In genomic region chr8:85072364-85072929, GRCm38 (mm10) we compare ENCODE assay signal across 8 mouse cellular contexts. TPM values are rescaled to one million over a fixed set of nuclear protein-coding genes. Genes with fewer than 3 reads are reported as not detected.
DNase-seq lines count a peak whose midpoint lies in the region; ATAC-seq lines count a peak whose summit lies in the region.

No protein-coding gene starts in this region.

- intact Hi-C loops in heart, postnatal 25 days (cut with DNase I): loop anchor here (10.0 kb wide), 3 partner anchors 222 to 482 kb away; partner anchors contain the start of genes Dnaja2, Orc6 and Vps35

- no peak for ATAC-seq in embryonic facial prominence, embryonic 15.5 days (ENCODE audit: insufficient number of reproducible peaks, low FRiP score, low TSS enrichment, low read depth)
- ATAC-seq in liver, embryonic 11.5 days (replicated peaks; ENCODE audit: low FRiP score): 0 out of 2 replicates have a peak, but pooled peaks have one; percentile 0

- peaks cover 43% of the 10 kb centered on the region for H3K36me3 ChIP-seq in heart, embryonic 10.5 days
- peaks cover 43% of the 10 kb centered on the region for H3K36me3 ChIP-seq in embryonic facial prominence, embryonic 15.5 days
- H3K36me3 ChIP-seq in liver, embryonic 11.5 days (ENCODE audit: control insufficient read depth, insufficient read depth, low read length): peaks cover 30% of the 10 kb centered on the region

- no peaks in the 10 kb centered on the region for H3K9me3 ChIP-seq in heart, embryonic 10.5 days
- no peaks in the 10 kb centered on the region for H3K9me3 ChIP-seq in embryonic facial prominence, embryonic 15.5 days (replicated peaks)
- H3K9me3 ChIP-seq in liver, embryonic 11.5 days (ENCODE audit: control insufficient read depth, low read length): no peaks in the 10 kb centered on the region

- H3K4me3 ChIP-seq in heart, embryonic 10.5 days: peak overlapping the region; percentile 96
- peak overlapping the region; percentile 98 for H3K4me3 ChIP-seq in embryonic facial prominence, embryonic 15.5 days (replicated peaks)
- H3K4me3 ChIP-seq in liver, embryonic 11.5 days (ENCODE audit: low read depth, low read length): peak overlapping the region; percentile 70

- no peaks in the 10 kb centered on the region for H3K27me3 ChIP-seq in heart, embryonic 10.5 days (ENCODE audit: insufficient read depth, poor library complexity, severe bottlenecking)
- H3K27me3 ChIP-seq in embryonic facial prominence, embryonic 15.5 days: no peaks in the 10 kb centered on the region
- no peaks in the 10 kb centered on the region for H3K27me3 ChIP-seq in liver, embryonic 11.5 days (replicated peaks; ENCODE audit: control insufficient read depth, insufficient read depth, low read length)

- peak overlapping the region; percentile 97 for H3K27ac ChIP-seq in heart, embryonic 10.5 days
- peak overlapping the region; percentile 97 for H3K27ac ChIP-seq in embryonic facial prominence, embryonic 15.5 days (replicated peaks)
- H3K27ac ChIP-seq in liver, embryonic 11.5 days (ENCODE audit: low read depth, low read length): peak overlapping the region; percentile 90; the same call in 1 of the 2 replicates

- WGBS in heart, embryonic 10.5 days: 39% methylated on average over 9 of the region's 9 CpGs
- WGBS in embryonic facial prominence, embryonic 15.5 days: 30% methylated on average over 9 of the region's 9 CpGs
- 26% methylated on average over 9 of the region's 9 CpGs for WGBS in liver, embryonic 11.5 days

- no peak for DNase-seq in heart, embryonic 10.5 days (ENCODE audit: low spot score)
- no peak for DNase-seq in heart, postnatal 25 days (ENCODE audit: low spot score)
- peak; percentile 32 for DNase-seq in 3134 (ENCODE audit: extremely low read depth, insufficient read length, low spot score)
- no peak for DNase-seq in liver, embryonic 11.5 days (ENCODE audit: low spot score)
- DNase-seq in embryo, embryonic 9.5 days (ENCODE audit: extremely low spot score): no peak
- no peak for DNase-seq in cerebellum, adult 11-12 months
- DNase-seq in frontal cortex, postnatal 14 days (ENCODE audit: low spot score in 2 of 2): no peak

- H3K9ac ChIP-seq in embryonic facial prominence, embryonic 15.5 days: peak overlapping the region; percentile 91
- peak overlapping the region; percentile 82 for H3K9ac ChIP-seq in liver, embryonic 11.5 days (ENCODE audit: low read depth, low read length)

- peak overlapping the region; percentile 80 for H3K4me2 ChIP-seq in embryonic facial prominence, embryonic 15.5 days (replicated peaks)
- H3K4me2 ChIP-seq in liver, embryonic 11.5 days: peak overlapping the region; percentile 94

- H3K4me1 ChIP-seq in heart, embryonic 10.5 days: peaks cover 25% of the 10 kb centered on the region
- H3K4me1 ChIP-seq in embryonic facial prominence, embryonic 15.5 days: peaks cover 10% of the 10 kb centered on the region; the same call in 1 of the 2 replicates
- H3K4me1 ChIP-seq in liver, embryonic 11.5 days (replicated peaks; ENCODE audit: control insufficient read depth, insufficient read depth, low read length): peaks cover 29% of the 10 kb centered on the region

RNA-seq across cellular contexts. Expression of gene Dhps, which starts 0.9 kb away (rescaled TPM):
- polyA plus RNA-seq in heart, embryonic 10.5 days (2016; fragmentation: Nextera tagmentation; extraction: Ambion mirVana): 54.0 and 72.3 TPM in 2 replicates
- total RNA-seq in heart, postnatal 25 days (2021): 10 to 100 TPM; 26.4 to 26.5 TPM
- 53.0 and 57.9 TPM in 2 replicates for polyA plus RNA-seq in embryonic facial prominence, embryonic 15.5 days (2015; fragmentation: Nextera tagmentation; extraction: Ambion mirVana)
- polyA plus RNA-seq in liver, embryonic 11.5 days (2014; fragmentation: Nextera tagmentation; extraction: Ambion mirVana): 72.5 and 73.8 TPM in 2 replicates

RNA-seq across cellular contexts. Expression of gene Gm5741, which starts 4.7 kb away (rescaled TPM):
- polyA plus RNA-seq in heart, embryonic 10.5 days (2016; fragmentation: Nextera tagmentation; extraction: Ambion mirVana): 0.51 and 0.57 TPM in 2 replicates
- not detected for total RNA-seq in heart, postnatal 25 days (2021)
- 0.65 and 0.88 TPM in 2 replicates for polyA plus RNA-seq in embryonic facial prominence, embryonic 15.5 days (2015; fragmentation: Nextera tagmentation; extraction: Ambion mirVana)
- polyA plus RNA-seq in liver, embryonic 11.5 days (2014; fragmentation: Nextera tagmentation; extraction: Ambion mirVana): not detected in 2 replicates

RNA-seq across cellular contexts. Expression of gene Wdr83os, which starts 8.1 kb away (rescaled TPM):
- polyA plus RNA-seq in heart, embryonic 10.5 days (2016; fragmentation: Nextera tagmentation; extraction: Ambion mirVana): 97.0 and 105 TPM in 2 replicates
- total RNA-seq in heart, postnatal 25 days (2021): 10 to 100 TPM; 39.4 to 43.1 TPM
- polyA plus RNA-seq in embryonic facial prominence, embryonic 15.5 days (2015; fragmentation: Nextera tagmentation; extraction: Ambion mirVana): 123 and 127 TPM in 2 replicates
- polyA plus RNA-seq in liver, embryonic 11.5 days (2014; fragmentation: Nextera tagmentation; extraction: Ambion mirVana): 103 and 105 TPM in 2 replicates

RNA-seq across cellular contexts. Expression of gene Wdr83, which starts 8.7 kb away (rescaled TPM):
- 41.2 and 47.9 TPM in 2 replicates for polyA plus RNA-seq in heart, embryonic 10.5 days (2016; fragmentation: Nextera tagmentation; extraction: Ambion mirVana)
- 10 to 100 TPM; 31.8 to 35.3 TPM for total RNA-seq in heart, postnatal 25 days (2021)
- polyA plus RNA-seq in embryonic facial prominence, embryonic 15.5 days (2015; fragmentation: Nextera tagmentation; extraction: Ambion mirVana): 42.0 and 43.7 TPM in 2 replicates
- polyA plus RNA-seq in liver, embryonic 11.5 days (2014; fragmentation: Nextera tagmentation; extraction: Ambion mirVana): 46.4 and 50.4 TPM in 2 replicates

RNA-seq across cellular contexts. Expression of gene Man2b1, which starts 10.6 kb away (rescaled TPM):
- 27.2 and 30.7 TPM in 2 replicates for polyA plus RNA-seq in heart, embryonic 10.5 days (2016; fragmentation: Nextera tagmentation; extraction: Ambion mirVana)
- 10 to 100 TPM; 24.7 to 26.5 TPM for total RNA-seq in heart, postnatal 25 days (2021)
- 35.7 and 39.5 TPM in 2 replicates for polyA plus RNA-seq in embryonic facial prominence, embryonic 15.5 days (2015; fragmentation: Nextera tagmentation; extraction: Ambion mirVana)
- polyA plus RNA-seq in liver, embryonic 11.5 days (2014; fragmentation: Nextera tagmentation; extraction: Ambion mirVana): 38.6 and 40.3 TPM in 2 replicates
